Mouse (Mus musculus) stomach, embryonic 14.5 days (tissue): ENCODE data around the gene Stag2. TPM values are rescaled to one million over a fixed set of nuclear protein-coding genes. Genes with fewer than 3 reads are reported as not detected.

Source experiments
- ATAC-seq: fragments of 200-750 bp; cut with Nextera tagmentation; 2 replicates; pipeline ENCODE4 v1.8.0; 2017; ENCODE audit warnings: low read depth, moderate TSS enrichment; ENCODE audit not compliant: insufficient number of reproducible peaks, insufficient read depth, low FRiP score
- H3K27ac ChIP-seq: fragments of 300-500 bp; sonication (generic); 2 replicates; pipeline ENCODE4 v1.5.1; 2014; ENCODE audit warnings: mild to moderate bottlenecking, low read length, moderate library complexity, mixed read lengths
- H3K27me3 ChIP-seq: fragments of 300-500 bp; sonication (generic); 2 replicates; pipeline ENCODE4 v1.6.1; 2014; ENCODE audit warnings: low read length, control low read depth, mixed read lengths; ENCODE audit not compliant: control insufficient read depth, insufficient read depth
- H3K36me3 ChIP-seq: fragments of 300-500 bp; sonication (generic); 2 replicates; pipeline ENCODE4 v1.6.1; 2014; ENCODE audit warnings: mild to moderate bottlenecking, control low read depth, low read length, moderate library complexity, mixed read lengths; ENCODE audit not compliant: control insufficient read depth, insufficient read depth
- H3K4me1 ChIP-seq: fragments of 300-500 bp; sonication (generic); 2 replicates; pipeline ENCODE4 v1.6.1; 2014; ENCODE audit warnings: low read length, control low read depth, mixed read lengths; ENCODE audit not compliant: control insufficient read depth, insufficient read depth
- H3K4me2 ChIP-seq: fragments of 300-500 bp; sonication (generic); replicated peaks from 2 replicates; pipeline ENCODE4 v1.6.1; 2014; ENCODE audit warnings: low read depth, low read length, control low read depth
- H3K4me3 ChIP-seq: fragments of 300-500 bp; sonication (generic); 2 replicates; pipeline ENCODE4 v1.5.1; 2014; ENCODE audit warnings: low read depth, low read length, control low read depth
- H3K9ac ChIP-seq: fragments of 300-500 bp; sonication (generic); replicated peaks from 2 replicates; pipeline ENCODE4 v1.6.1; 2014; ENCODE audit warnings: low read depth, mild to moderate bottlenecking, control low read depth, low read length, moderate library complexity, mixed read lengths
- H3K9me3 ChIP-seq: fragments of 300-500 bp; sonication (generic); 2 replicates; pipeline ENCODE4 v1.6.1; 2016; ENCODE audit warnings: low read depth, low read length, control low read depth; ENCODE audit not compliant: control insufficient read depth
- WGBS: fragments of 180-500 bp; shearing (Covaris S2); extraction: QIAGEN DNeasy Blood & Tissue Kit; methylation state at CpG from one replicate; pipeline ENCODE4 v1.1.7; 2014; 5-methylcytosine and 5-hydroxymethylcytosine counted together
- polyA plus RNA-seq: library from polyadenylated mRNA; unstranded; fragments of >200 nt; fragmentation: Nextera tagmentation; extraction: Ambion mirVana; gene quantifications from 2 replicates; pipeline ENCODE4 v1.2.1, GENCODE M21; 2014

The Stag2 gene
- polyA plus RNA-seq = 55.8 and 59.5 TPM in 2 replicates

DNA sequence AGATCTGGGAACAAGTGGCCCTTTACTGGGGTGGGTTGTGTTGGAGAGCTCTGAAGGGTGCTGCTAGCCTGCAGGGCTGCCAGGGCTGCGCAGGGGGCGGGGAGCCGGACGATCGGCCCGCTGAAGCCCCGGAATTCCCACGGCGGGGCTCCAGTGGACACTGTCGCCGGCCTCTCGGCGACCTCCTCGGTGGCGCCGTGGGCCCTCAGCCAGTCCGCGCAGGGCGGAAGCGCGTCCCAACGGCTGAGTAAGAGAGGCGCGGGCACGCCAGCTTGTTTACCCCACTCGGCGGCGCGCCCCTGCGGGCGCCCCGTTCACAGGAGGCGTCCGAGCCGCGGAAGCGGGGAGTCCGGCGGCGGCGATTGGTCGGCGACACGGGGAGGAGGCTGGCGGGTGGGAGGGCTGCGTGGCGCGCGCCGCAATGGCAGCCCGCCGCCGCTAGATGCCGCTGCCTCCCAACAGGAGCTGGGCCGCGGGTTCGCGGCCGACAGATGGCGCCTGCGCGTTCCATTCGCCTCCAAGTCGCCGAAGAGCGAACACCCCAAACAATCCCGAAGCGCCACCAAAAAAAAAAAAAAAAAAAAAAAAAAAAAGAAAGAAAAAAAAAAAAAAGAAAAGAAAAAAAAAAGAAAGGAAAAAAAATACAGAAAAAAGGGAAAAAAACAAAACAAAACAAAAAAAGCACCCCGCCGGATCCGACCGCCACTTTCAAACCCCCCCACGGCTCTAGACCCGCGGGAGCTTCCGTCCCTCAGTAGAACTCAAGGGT is at the start of gene Stag2:
TSS of gene Stag2 (plus strand) at position 530 of the 769 bp plus-strand sequence.
- Histone ChIP-seq H3K36me3 (no peaks in the 10 kb centered on the region), H3K4me1 (no peaks in the 10 kb centered on the region), H3K27me3 (no peaks in the 10 kb centered on the region), H3K9me3 (no peaks in the 10 kb centered on the region), H3K4me2 (peak within 1 kb of the TSS; percentile 35), H3K9ac (peak within 1 kb of the TSS; percentile 89), H3K4me3 (peak within 1 kb of the TSS; percentile 60), H3K27ac (peak within 1 kb of the TSS; percentile 100)
- WGBS = 15% methylated on average over 66 of the region's 76 CpGs
- peak; percentile 87 for ATAC-seq

DNA sequence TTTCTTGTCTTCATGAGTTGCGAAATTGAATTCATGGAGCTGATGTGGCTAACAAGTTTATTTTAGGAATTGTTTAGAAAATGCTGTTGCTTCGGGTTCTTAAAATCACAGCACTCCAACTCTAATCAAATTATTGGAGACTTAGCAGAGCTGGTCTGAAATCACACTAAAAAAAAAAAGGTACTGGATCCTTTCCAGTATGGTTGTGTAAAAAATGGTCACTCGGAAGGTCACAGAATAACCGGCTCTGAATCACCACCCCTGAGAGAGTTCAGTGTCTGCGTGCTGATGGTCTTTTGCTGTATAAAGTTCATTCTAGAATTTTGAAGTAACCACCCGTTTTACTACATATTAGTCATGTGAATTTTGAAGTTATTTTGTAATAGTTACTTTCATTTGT is 42.0 kb upstream of the Stag2 start:
- 88% methylated on average over 6 of the region's 6 CpGs for WGBS
- Histone ChIP-seq H3K4me2 (no peak overlapping the region), H3K27ac (no peak overlapping the region), H3K9ac (no peak overlapping the region), H3K4me3 (no peak overlapping the region), H3K4me1 (no peaks in the 10 kb centered on the region), H3K27me3 (no peaks in the 10 kb centered on the region), H3K36me3 (no peaks in the 10 kb centered on the region; the same call in 1 of the 2 replicates), H3K9me3 (0 out of 2 replicates have a peak, but pooled peaks cover 5% of the 10 kb centered on the region)
- no peak for ATAC-seq

DNA sequence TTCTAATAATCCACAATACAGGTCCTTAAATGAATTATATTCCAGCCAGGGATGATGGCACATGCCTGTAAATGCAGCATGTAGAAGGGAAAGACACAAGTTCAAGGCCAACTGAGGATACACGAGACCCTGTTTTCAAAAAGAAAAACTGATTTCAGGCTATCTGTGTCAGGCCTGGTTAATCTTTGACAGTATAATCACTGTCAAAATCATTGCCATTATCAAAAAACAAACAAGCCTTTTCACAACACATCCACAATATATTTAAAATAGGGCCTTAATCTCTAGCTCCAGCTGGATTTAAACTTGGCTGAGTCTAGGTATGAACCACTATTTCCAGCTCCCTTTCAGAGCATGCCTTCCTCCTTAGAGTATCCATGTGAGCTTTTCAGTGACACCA is 38.5 kb upstream of the Stag2 start:
- Histone ChIP-seq H3K36me3 (no peaks in the 10 kb centered on the region), H3K4me3 (no peak overlapping the region), H3K27ac (no peak overlapping the region), H3K9ac (no peak overlapping the region), H3K4me2 (no peak overlapping the region), H3K4me1 (no peaks in the 10 kb centered on the region), H3K27me3 (no peaks in the 10 kb centered on the region), H3K9me3 (0 out of 2 replicates have a peak, but pooled peaks cover 5% of the 10 kb centered on the region)
- 57% methylated on average over 1 of the region's 1 CpGs for WGBS
- ATAC-seq = no peak

DNA sequence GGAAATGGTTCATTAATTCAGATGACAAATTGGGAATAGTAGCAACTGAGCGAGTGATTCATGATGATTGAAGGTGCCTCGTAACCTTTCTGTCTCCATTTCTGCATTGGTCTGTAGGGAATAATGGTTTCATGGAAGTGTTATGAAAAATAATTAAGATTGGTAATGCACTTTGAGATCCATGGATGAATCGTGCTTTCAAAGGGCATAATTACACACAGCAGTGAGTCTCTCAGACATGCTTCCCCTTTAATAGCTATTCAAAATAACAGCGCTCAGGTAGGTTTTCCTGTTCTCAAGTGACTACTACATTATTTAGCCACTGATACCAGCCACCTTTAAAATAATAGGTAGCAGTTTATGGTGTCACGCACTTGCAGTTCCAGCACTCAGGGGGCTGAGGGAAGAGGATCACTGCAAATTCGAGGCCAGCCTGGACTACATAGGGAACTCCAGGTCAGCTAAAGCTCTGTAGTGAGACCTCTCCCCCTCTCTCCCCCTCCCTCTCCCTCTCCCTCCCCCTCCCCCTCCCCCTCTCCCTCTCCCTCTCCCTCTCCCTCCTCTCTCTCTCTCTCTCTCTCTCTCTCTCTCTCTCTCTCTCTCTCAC is 29.6 kb upstream of the Stag2 start:
- Histone ChIP-seq H3K27ac (no peak overlapping the region), H3K4me3 (no peak overlapping the region), H3K9me3 (no peaks in the 10 kb centered on the region), H3K27me3 (no peaks in the 10 kb centered on the region), H3K4me1 (no peaks in the 10 kb centered on the region), H3K4me2 (no peak overlapping the region), H3K36me3 (no peaks in the 10 kb centered on the region), H3K9ac (no peak overlapping the region)
- WGBS = 86% methylated on average over 6 of the region's 6 CpGs
- ATAC-seq = no peak

DNA sequence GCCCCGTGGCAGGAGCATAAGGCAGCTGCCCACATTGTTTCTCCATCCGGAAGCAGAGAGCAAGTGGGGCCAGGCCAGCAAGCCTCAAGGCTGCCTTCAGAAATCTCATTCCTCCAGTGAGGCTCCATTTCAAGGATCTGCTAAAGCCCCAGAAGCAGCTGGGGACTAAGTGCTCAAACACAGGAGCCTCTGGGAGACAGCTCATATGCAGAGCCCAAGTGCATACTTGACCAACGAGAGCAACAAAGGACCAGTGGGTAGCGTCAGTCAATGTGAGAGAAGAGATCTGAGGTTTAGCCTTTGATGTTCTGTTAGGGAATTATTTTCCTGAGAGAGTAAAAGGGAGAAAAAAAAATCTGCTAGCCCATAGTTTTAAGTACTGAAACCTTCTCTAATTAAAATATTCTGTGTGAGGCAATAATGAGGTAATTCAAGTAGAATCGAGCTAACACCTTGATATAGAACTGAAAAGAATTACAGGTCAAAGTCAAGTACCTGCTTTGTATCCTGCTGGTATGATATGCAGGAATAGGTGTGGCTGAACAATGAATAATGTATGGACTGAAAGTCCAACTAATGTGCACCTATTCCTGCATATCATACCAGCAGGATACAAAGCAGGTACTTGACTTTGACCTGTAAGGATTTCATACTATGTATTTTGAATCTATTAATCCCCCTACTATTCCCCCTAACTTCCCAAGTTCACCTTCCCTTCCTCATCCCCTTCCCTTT is 24.0 kb upstream of the Stag2 start:
- no peak overlapping the region for H3K27ac ChIP-seq
- no peak for ATAC-seq
- no peak overlapping the region for H3K9ac ChIP-seq
- no peaks in the 10 kb centered on the region for H3K36me3 ChIP-seq
- H3K9me3 ChIP-seq = no peaks in the 10 kb centered on the region
- no peak overlapping the region for H3K4me3 ChIP-seq
- no peaks in the 10 kb centered on the region for H3K27me3 ChIP-seq
- H3K4me1 ChIP-seq = no peaks in the 10 kb centered on the region
- H3K4me2 ChIP-seq = no peak overlapping the region
- WGBS = 85% methylated on average over 5 of the region's 5 CpGs

DNA sequence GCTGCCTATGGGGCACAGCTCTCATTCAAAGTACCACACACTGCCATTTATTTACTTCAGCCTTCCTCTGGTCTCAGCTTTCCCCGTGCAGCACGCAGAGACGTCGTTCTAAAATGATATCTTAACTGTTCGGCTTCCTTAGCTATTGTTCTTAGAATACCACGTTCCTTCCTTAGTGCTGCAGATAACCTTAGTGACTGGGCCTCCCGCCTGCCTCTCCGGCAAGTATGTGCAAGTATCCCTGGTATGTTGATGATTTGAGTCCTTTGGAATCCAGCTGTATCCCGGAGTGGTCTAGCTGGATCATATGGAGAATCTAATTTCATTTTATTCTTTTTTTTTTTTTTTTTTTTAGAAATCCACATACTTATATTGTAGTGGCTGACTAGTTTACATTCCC is 9.2 kb upstream of the Stag2 start:
- no peaks in the 10 kb centered on the region for H3K36me3 ChIP-seq
- no peak for ATAC-seq
- H3K27ac ChIP-seq = no peak overlapping the region
- H3K4me1 ChIP-seq = no peaks in the 10 kb centered on the region
- H3K4me2 ChIP-seq = no peak overlapping the region
- H3K4me3 ChIP-seq = no peak overlapping the region
- H3K27me3 ChIP-seq = no peaks in the 10 kb centered on the region
- no peaks in the 10 kb centered on the region for H3K9me3 ChIP-seq
- 39% methylated on average over 9 of the region's 9 CpGs for WGBS
- no peak overlapping the region for H3K9ac ChIP-seq

DNA sequence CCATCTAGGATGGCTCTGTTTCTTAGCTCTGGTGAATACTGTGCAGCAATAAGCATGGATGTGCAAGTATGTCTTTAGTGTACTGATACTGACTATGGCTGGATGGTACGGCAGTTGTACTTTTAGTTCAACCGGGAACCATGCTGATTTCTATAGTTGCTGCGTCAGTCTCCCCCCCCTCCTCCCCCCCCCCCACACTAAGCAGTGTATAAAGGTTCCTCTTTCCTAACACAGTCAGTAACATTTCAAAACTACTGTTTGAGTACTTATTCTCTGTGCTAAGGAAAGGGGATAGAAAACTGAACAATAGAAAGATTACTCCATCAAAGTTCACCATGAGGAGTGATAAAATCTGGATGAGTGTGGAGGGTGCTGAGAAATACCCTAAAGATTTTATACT is 6.5 kb upstream of the Stag2 start:
- Histone ChIP-seq H3K4me3 (no peak overlapping the region), H3K4me2 (no peak overlapping the region), H3K36me3 (no peaks in the 10 kb centered on the region), H3K27ac (no peak overlapping the region), H3K27me3 (no peaks in the 10 kb centered on the region), H3K9ac (no peak overlapping the region), H3K4me1 (no peaks in the 10 kb centered on the region), H3K9me3 (no peaks in the 10 kb centered on the region)
- 89% methylated on average over 3 of the region's 3 CpGs for WGBS
- no peak for ATAC-seq

DNA sequence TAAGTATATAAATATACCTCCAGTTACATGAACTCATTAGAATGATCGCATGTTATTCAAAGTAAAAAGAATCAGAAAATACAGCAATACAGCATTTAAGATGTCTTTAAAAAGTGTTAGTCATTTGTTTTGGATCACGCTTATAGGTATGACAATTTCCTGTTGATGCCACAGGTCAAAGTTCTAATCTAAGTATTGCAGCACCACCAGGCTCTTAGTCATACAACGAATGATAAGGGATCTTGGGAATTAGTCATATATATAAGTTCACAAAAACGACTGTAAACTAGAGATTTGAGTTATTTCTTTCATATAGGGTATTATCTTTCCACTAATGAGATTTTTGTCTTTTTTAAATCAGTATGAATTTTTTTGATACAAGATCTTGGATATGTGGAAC is 5.1 kb upstream of the Stag2 start:
- Histone ChIP-seq H3K27ac (no peak overlapping the region), H3K27me3 (no peaks in the 10 kb centered on the region), H3K9ac (no peak overlapping the region), H3K4me1 (no peaks in the 10 kb centered on the region), H3K36me3 (no peaks in the 10 kb centered on the region), H3K4me3 (no peak overlapping the region), H3K4me2 (no peak overlapping the region), H3K9me3 (no peaks in the 10 kb centered on the region)
- ATAC-seq = no peak
- 75% methylated on average over 4 of the region's 4 CpGs for WGBS
